Mouse (Mus musculus) gastrocnemius, postnatal 4 days (tissue): Measurements from ENCODE around the gene Ntrk2. TPM values are rescaled to one million over a fixed set of nuclear protein-coding genes. Genes with fewer than 3 reads are reported as not detected.
"Not testable (repeated sequence)": the region's sequence is repeated elsewhere in the genome, so short reads cannot be mapped to it uniquely, and the experiment has no call there.

Experiments
- DNase-seq, 2 experiments: peaks; one replicate each; pipeline ENCODE4 v3.0.0; 2021 to 2022; ENCODE audit warnings: low spot score in 2 of 2, mixed read lengths in 2 of 2
- total RNA-seq, 2 experiments: library from RNA; stranded (reverse); gene quantifications; 2 replicates each; pipeline ENCODE4 v1.2.3; 2021

Ntrk2 gene
- total RNA-seq, 2 experiments from 2014 or later = 21.7 to 24.8 TPM

DNA sequence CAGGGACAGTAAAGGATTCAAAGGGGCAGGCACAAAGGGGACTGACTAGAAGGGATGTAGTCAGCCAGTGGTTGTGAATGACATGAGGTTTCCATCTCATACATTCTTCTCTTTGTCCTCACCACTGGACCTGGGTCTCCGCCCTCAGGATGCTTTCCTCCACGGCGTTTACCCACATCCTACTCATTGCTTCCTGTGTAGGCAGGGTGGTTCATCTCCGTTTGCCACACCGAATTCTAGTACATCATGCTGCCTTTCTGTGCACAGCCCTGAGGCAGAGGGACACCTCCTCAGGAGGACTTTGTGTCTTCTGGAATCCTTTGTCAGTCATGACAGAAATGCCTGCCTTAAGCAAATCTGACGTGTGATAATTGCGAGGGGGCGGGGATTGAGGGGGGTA, 219.3 kb downstream of the Ntrk2 start:
- no peak for DNase-seq

DNA sequence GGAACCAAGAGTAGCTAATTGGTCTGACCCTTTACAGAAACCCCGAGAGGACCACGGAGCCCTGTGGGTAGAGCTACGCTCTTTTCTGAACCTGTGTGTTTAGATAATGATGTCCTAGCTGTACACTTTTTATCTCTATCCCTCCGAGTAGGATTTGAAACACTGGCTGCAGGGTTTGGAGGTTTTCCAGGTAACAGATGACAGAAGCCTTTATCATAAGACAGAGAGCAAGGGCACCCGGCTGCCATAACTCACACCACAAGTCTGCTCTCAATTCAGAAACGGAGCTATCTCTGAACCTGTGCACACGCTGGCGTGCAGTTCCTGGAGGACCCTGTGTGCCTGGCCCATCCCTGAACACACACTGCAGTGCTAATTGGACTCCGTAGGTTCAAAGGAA, 221.1 kb downstream of the Ntrk2 start:
- DNase-seq = no peak

DNA sequence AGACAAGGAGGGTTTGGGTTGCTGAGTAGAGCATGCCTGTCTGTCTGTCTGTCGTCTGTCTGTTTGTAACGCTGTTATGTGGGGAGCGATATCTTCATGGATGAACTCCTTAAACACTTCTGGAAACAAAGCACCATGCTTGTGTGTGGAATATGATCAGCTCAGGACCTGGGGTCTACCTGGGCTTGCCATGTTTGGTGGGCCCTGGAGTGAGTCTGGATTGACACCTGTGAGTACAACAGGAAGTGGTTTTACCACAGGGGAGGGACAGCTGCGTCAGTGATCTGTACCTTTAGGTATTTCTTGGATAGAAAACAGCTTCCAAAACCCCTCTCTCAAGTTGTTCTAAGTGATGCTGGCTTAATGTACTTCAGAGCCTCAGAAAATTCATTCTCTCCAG, 222.2 kb downstream of the Ntrk2 start:
- DNase-seq = no peak

DNA sequence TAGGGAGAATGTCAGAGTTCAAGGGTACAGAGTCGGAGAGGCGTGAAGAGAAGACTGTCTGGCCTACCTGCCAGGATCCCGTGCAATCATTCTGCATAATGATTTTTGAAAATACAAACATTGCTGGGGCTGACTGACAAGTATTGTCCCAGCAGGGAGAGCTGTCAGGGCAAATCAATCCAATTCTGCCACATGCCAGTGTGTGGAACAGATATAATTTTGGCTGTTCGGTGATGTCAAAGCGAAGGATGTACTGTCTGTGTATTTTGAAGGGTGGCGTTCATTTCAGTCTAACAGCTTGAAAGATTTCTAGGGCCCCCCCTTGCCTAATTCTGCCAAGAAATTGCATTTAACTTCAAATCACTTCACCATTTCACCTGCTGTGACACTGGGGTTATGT, 224.2 kb downstream of the Ntrk2 start:
- no peak for DNase-seq

DNA sequence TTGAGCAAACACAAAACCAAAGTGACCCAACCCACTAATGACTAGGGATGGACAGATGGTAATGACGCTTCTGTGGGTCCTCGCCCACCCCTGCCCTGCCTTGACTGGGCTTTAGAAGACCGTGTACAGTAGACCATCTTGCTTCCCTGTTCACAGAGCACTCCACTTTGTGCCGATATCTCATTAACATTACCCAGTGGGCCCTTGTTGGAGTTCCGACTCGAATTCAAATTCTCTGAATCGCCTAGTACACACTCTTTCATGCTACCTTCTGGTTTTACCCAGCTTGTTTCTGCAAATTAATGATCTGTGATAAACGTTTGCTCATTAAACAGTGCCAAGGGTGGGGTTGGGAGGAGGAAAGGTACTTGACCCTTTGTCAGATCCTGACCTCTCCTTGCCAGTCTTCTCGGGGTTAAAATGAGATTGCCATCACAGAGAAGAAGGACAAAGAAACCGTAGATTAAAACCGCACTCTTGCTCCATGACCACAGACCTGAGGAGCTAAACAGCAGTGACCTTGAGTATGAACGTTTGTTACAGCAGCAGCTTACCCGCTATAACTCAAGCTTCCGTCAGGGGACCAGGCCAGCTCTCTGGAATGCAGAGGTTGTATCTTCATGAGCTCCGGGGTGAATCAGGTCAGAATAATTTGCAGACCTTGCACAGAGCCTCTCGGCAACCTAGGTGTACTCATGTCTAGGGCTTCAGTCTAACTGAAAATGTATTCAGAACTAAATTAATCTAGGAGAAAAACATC, 234.0 kb downstream of the Ntrk2 start:
- no peak for DNase-seq

DNA sequence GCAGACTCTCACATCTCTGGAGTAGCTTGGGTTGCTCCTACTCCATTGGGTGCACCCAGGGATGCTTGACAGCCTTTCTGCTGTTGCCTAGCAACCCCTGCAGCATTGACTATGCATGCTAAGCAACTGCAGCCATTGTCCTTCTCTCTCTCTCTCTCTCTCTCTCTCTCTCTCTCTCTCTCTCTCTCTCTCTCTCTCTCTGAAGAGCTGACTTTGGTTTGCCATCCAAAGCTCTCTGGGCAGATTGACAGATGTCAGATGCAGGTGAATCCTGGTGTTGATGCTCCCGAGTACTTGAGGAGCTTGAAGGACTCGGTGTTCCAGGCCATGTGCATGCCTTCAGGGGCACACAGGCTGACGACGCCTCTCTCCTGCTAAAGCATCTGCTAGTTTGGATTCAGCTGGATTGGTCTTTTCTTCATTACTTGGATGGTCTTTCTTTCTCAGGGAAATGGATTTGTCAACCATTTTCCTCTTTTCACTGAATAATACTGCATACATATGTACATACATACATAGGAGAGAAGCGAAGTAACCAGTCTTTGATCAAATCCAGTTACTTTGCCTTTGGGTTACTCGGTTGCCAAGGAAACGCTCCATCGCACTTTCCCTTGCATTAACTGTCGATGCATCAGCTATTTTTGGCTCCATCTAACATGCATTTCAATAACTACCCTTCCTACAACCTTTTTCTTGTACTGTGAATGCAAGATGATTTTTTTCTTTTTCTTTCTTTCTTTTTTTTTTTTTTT, 234.8 kb downstream of the Ntrk2 start:
- DNase-seq = no peak

DNA sequence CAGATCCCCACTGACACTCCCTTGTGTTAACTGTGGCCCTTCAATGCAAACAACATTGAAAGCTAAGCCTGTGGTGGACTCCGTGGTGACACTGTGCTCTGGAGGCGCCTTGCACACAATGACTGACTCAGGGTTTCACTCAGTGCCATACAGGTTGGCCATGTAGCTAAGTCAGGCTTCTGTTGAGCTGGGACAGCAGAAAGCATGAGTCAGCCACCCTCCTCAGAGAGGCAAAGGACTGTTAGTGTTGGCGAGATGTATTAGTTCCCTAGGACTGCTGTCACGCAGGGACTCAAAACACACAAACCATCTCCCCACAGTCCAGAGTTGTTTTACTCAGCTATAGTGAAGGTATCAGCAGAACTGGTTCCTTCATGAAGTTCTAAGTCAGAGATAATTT, 245.8 kb downstream of the Ntrk2 start:
- no peak for DNase-seq

DNA sequence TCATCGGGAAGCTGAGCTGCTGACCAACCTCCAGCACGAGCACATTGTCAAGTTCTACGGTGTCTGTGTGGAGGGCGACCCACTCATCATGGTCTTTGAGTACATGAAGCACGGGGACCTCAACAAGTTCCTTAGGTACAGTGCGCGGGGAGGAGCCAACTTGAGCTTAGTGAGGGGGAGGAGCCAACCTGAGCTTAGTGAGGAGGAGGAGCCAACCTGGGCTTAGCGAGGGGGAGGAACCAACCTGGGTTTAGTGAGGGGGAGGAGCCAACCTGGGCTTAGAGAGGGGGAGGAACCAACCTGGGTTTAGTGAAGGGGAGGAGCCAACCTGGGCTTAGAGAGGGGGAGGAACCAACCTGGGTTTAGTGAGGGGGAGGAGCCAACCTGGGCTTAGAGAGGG, 248.0 kb downstream of the Ntrk2 start:
- not testable (repeated sequence) for DNase-seq

DNA sequence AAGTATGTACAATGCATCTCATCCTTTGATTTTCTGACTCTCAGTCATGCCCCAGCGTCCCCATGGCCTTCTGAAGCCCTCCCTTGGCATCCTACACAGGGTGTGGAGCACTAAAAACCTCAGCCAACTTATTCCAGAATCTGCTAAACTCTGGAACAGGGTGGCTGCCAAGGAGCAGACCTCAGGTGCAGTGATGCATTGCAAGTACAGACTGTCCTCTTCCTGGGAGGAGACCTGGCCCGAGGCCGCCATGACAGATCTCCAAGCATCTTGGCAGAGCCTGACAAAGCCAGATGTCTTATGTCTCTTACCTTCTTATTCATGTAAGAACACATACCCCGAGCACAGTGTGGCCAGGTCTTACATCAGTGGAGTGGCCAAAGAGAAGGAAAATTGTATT, 250.5 kb downstream of the Ntrk2 start:
- no peak for DNase-seq

DNA sequence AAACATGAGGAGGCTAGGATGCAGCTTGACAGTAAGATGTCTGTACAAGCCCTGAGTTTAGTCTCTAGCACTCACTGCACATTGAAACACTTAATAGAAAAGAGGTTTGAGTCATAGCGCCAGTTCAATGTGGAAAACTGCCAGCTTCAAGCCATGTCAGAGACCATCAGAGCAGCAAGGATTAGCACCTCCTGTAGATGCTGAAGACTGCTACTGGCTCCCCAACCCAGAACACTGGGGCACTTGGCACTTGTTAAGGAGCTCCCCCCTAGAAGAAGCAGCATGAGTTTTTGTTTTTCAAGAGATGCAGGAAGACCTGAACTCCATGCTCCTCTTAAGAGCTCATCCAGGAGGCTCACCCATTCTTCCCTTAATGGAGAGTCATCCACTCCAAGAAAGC, 251.5 kb downstream of the Ntrk2 start:
- DNase-seq = no peak

DNA sequence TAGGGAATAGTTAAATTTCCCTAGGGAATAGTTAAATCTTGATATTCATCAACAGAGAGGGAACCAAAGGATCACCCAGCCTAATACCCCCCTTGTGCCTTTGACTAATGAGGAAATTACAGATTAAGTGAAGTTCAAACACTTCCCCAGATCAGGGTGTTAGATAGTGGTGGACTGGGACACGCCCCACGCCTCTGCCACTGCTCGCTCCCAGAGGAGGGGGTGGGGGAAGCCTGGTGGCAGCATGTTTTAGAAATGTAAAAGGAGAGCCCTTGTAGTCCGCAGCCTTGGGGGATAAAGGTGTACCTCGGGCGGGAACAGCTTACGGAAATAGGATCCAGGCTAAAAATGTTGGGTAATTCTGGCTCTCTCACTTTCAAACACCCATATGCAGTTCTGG, 252.7 kb downstream of the Ntrk2 start:
- no peak for DNase-seq

DNA sequence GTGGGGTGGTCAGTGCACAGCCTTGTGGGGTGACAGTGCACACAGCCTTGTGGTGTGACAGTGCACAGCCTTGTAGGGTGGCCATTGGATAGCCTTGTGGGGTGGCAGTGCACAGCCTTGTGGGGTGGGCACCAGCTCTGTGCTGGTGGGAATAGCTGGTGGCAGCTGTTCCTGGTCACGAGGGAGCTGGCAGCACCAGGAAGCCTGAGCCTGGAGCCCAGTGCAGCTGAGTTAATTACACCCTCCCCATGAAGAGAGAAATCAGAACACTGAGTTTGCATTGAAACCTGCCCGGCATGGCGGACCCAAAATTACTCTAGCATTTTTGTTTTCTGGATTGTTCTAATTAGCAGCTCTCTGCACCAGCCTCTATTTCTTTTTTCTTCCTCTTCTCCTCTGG, 259.3 kb downstream of the Ntrk2 start:
- no peak for DNase-seq

DNA sequence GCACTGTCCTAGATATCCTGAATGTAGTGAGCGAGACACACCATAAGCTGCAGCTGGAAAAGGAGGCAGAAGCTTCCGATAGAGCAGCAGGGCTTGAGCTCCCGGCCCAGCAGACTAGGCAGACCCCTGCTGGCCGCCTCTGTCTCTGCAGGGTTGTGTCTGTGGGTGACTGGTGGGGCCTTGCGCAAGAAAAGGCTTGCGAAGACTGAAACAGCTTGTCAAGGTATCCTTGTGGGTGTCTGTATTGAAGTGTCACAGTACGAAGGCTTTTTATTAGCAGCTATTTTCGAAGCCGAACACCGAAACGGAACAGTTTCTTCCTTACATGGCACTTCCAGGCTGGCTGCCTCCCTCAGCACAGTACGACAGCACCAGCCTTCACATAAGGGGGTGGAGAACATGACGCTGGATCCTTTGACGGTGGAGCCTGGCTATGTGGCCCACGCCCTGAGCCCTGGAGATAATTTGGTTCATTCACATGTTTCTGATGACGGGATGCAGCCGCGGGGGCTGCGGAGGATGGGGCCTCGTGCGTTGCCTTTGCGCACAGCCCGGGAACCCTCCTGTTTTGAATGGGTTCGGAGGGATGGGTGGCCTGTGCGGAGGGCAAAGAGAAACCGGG, 267.4 kb downstream of the Ntrk2 start:
- DNase-seq = peak; percentile 75 to 80

DNA sequence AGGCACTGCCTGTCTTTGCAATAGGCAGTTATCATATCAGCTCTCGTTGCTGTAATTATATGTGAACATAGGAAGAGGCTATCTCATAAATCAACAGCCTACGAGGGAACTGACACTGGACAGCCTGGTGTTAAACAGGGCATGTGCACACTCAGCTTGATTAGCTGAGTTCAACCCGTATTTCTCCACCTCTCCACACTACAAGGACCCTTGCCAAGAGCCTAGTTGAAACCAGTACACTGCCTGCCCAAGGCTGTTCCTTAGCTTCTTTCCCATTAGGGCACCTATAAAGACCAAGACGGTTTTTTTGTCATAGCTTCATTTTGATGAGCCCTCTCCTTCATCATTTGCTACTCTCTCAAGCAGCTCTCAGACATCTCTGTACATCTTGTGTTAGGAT, 270.1 kb downstream of the Ntrk2 start:
- DNase-seq = no peak

DNA sequence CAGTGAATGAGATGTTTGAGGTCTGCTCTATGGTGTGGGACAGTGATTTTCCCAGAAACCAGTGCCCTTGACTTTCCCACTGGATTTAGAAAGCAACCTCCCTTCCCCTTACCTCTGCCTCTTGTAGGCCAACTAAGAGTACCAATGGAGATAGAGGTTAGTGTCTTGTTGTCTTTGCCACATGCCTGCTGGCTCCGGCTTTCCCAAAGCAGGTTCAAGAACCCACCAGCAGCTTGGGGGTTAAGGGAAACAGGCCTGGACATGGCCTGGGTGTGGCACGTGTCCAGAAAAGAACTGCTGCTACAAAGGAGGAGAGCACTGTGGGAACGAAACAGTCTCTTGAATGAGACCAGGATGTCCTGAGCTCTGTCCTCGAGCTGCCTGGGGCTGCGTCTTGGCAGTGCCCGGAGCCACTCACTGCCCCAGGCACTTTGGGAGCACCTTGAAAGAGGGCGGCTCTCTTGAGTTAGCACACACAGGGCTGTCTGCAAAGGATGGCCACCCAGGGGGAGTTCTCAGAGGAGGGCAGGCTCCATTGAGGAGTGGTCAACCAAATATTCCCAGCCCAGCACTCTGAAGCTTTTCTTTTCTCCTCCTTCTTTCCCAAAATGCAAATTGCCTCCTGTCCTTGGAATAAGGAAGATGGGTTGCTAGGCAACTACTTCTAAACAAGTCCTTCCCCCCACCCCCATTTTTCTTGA, 273.5 kb downstream of the Ntrk2 start:
- no peak for DNase-seq

DNA sequence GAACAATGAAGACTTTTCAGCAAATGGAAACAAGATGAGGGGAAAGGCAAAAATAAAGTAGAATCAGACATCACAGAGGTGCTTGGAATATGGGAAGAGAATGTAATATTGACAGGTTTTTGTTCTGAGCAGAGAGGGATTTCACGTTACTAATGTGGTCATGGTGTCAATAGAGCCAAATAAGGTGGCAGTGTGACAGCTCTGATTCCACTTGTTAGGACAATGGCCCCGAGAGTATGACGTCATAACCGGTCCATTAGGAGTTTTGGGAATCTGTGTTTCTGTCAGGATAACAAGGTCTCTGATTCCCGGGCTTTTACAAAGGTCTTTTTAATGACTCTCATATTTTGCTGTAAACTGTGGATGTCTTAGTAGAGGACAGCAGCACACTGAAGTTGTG, 274.1 kb downstream of the Ntrk2 start:
- no peak for DNase-seq

DNA sequence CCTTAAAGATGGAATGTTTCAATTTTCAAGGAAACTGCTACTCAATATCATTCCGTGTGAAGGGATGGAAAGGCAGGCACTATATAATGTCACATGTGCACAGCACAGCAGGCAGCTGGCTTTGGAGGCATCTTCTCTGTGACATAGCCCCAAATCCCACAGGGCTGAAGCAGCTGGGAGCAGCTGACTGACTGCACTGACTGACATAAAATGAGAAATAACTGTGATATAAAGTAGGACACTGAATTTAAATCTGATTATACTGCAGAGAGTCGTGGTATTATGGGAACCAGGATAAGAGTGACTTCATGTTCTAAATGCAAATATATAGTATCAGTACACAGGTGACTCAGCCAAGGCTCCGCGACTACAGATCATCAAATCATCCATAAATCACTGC, 282.6 kb downstream of the Ntrk2 start:
- DNase-seq = no peak

DNA sequence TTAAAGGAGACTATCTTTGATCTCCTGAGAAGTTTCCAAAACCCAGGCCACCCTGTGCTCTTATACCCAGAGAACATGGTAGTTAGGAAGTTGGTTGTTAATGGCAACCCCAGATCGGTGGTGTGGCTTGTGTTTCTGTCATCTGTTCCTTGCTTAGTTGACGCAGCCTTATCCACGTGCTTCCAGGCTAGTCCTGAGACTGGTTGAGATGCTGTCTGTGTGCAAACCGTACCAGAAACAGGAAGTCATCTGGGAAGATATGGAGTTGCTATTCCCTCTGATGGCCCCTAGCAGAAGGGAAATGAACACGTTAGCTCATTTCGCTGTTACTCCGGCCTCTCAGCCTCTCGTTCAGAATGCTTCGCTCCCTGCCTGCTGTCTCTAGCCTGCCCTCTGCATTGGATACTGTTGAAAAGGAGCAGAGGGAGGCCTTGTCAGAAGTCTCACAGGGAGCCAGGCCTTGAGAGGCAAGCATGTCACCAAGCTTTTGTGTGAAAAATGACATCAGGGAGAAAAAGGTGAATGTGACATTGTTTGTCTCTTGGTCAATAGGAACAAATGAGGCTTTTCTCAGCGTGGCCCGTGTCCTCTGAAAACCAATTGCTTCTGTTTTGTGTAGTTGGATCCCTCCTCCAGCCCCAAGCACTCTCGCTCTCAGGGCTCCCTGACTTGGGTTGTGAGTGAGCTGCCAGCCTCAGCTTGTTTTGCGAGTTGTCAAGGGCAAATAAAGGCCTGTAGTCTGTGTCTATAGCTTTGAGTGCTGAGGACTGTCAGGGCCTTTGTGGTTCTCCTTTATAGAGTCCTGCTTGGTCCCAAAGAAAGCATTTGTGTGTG, 285.0 kb downstream of the Ntrk2 start:
- no peak for DNase-seq

DNA sequence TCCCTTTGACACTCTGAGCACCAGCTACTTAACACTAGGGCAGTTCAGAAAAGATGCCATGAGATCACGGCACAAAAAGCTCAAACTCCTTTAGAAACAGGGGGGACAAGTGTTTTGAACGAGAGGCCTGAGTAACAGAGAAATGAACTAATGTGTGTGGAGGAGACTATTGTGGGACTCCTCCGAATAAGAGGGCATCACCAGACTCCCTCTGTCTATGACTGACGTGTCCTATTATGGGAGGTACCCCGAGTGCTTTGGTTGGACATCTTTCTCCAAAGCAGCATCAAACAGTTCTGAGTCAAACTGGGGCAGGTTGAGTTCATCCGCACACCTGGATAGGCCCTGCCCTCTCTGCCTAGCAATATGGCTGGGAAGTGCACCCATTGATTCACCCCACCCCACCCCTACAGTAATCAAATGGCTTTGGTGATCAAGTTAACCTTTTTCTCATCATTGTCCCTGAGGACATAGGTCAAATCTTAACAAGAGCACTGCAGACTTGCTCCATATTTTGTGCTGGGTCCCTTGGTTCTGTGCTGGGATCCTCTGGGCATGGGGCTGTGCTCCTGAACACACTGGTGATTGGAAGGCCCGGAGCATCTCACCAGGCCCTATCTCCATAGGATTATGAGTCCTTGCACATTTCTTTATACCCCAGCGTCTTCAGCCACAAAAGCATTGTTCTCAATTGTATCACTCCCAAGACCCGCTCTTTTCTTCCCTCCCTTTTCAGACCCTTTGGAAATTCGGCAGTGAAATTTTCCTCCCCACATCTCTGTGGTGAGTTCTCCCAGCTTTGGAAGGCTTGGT, 285.9 kb downstream of the Ntrk2 start:
- no peak for DNase-seq

DNA sequence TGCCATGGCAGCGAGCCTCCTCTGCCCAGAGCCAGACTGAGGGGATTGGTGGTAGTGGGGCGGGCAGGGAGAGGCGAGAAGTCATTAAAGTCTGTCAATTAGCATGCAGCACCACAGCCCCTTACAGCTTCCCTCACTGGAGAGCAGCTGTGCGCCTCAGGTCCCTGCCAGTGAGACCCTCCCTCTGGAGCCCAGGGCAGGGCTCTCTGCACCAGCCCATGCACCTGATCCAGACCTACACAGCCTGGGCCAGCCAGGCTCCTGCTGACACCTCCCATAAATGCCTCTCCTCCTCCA, 286.4 kb downstream of the Ntrk2 start:
- DNase-seq = no peak
